Mouse (Mus musculus): Measurements from ENCODE around the gene Slc5a4b. TPM values are rescaled to one million over a fixed set of nuclear protein-coding genes. Genes with fewer than 3 reads are reported as not detected.

Slc5a4b gene
- polyA plus RNA-seq (2012): not detected in 2 replicates

DNA sequence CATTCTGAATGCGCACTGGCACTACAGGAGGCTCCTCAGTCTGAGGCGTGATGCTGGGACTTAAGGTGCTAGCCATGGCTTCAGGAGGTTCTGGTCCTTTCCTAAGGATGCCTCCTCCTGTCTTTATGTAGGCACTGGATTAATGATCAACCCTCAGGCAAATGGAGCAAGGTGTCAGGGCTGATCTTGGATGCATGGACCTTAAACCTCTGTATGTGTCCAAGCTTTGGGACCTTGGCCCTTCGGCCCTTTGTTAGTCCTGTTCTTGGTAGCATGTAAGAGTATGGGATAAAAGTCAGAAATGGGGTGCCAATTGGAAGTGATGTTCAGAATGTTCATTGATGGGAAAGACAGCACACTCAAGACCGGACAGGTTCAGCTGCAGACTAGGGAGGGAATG lies at the start of gene Slc5a4b:
Gene Slc5a4b (minus strand): TSS at position 101 of the 400 bp plus-strand sequence.
- TF ChIP-seq GATA1 (IDR thresholded peaks at IDR 0.05; ENCODE audit: low read length): no peak

DNA sequence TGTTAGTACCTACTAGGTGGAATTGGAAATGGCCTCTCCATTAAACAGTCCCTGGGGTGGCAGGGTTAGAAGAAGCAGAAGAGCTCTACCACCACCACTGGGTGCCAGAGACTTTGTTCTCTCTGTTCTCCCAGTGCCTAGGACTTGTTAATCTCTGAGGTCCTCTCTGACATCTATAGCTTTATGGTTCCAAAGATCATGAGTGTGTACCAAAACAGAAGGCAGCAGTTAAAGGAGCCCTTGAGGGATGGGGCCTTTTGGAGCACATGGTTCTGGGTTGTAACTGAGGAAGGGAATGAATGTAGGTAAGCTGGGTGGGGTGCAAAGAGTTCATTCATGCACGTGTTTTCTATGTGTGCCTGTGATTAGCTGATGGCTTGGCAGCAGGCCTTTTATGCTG lies 47.2 kb upstream of the Slc5a4b start:
- no peak for TF ChIP-seq GATA1 (IDR thresholded peaks at IDR 0.05; ENCODE audit: low read length)

DNA sequence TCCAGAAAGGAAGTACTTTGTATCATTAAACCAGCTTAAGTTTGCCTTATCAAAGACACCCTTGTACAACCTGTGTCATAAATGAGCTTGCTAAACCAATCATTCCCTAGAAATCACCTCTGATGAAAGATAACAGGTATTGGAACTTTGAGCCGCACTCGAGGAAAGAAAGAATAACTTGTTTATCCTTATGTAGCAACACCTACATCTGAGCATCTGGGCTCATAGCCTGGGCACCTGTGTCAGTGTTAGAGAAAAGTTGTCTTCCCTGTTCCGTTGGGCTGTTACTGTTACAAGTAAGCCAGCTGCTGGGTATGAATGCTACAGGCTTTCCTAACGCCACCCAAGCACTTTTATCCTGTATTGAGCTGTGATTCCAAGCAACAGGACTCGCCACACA lies 46.8 kb upstream of the Slc5a4b start:
- TF ChIP-seq GATA1 (IDR thresholded peaks at IDR 0.05; ENCODE audit: low read length): no peak

- TF ChIP-seq GATA1 (IDR thresholded peaks at IDR 0.05; ENCODE audit: low read length): no peak
Observed at GRCm38 (mm10) chr10:76155911-76156310, 45.1 kb upstream of the Slc5a4b start.

- TF ChIP-seq GATA1 (IDR thresholded peaks at IDR 0.05; ENCODE audit: low read length): no peak
Observed at GRCm38 (mm10) chr10:76147278-76147677, 36.5 kb upstream of the Slc5a4b start, which contains the start of gene Slc5a4a. Gene Slc5a4a, plus strand, starts transcription at chr10:76147451.

DNA sequence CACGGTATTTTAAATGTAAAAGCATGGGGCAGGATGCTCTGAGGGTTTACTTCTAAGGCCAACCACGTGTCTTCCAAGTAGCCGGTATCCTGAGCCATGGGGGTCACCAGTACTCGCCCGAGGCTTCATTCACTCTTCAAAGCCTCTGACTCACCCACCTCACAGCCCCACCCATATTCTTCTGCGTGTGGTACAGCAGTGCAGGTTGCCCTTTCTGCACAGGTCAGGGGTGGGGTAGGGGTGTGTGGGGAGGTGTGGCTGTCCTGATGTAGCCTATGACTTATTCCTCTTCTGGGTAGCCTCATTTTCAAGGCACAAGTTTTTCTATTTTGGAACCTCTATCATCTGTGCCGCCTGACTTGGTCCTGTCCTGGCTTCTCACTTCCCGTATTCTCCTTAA lies 36.1 kb upstream of the Slc5a4b start:
- no peak for TF ChIP-seq GATA1 (IDR thresholded peaks at IDR 0.05; ENCODE audit: low read length)

DNA sequence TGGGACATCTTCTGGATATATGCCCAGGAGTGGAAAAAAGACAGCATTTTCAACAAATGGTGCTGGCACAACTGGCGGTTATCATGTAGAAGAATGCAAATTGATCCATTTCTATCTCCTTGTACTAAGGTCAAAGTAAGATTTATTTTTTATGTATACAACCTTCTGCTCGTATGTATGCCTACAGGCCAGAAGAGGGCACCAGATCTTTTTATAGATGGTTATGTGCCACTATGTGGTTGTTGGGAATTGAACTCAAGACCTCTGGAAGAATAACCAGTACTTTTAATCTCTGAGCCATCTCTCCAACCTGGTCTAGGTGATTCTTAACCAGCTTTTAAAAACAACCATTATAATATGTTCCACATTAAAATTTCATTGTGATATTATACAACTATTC lies 25.6 kb upstream of the Slc5a4b start:
- no peak for TF ChIP-seq GATA1 (IDR thresholded peaks at IDR 0.05; ENCODE audit: low read length)

GRCm38 (mm10) chr10:76132506-76132905 lies 21.7 kb upstream of the Slc5a4b start:
- no peak for TF ChIP-seq GATA1 (IDR thresholded peaks at IDR 0.05; ENCODE audit: low read length)

DNA sequence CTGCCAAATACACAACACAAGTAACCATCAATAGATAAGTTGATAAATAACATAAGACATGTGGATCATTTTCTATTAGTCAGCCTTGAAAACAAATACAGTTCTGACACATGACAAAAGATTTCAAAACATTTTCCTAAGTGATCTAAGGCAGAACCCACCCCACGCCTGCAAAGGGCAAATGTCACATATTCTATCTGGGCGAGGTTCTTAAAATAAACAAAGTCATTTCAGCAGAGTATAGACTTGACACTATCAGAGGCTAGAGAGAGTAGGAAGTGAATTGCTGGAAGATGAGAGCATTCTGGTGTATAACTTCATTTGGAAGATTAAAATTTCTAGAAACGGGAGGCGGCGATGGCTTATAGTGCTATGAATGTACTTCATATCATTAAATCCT lies 10.7 kb upstream of the Slc5a4b start:
- no peak for TF ChIP-seq GATA1 (IDR thresholded peaks at IDR 0.05; ENCODE audit: low read length)

DNA sequence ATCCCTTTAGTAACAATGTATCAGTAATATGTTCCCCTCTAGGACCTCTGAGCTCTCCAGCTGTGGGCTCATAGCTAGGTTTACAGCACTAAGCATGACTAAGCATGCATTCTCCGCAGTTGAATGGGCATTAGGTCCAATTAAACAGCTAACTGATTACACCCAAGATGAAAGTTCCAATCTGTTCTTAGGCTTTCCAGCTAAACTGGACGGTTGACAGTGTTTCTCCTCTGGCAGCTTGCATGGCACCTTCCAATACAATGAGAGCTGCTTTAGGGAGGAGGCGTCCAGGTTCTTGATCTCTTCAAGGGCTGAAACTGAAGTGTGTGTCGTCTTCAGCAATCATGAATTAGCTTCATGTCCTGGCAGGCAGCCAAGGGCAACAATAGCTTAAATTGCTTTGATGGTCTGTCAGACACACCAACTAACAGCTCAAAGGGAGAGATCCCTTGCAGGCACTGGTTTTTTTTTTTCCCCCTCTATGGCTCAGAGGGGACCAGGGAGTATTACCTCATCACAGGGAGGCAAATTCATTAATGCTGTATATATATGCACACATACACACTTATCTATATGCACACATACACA lies 9.5 kb upstream of the Slc5a4b start:
- TF ChIP-seq GATA1 (IDR thresholded peaks at IDR 0.05; ENCODE audit: low read length): no peak

- TF ChIP-seq GATA1 (IDR thresholded peaks at IDR 0.05; ENCODE audit: low read length): no peak
Observed at GRCm38 (mm10) chr10:76118741-76119140, 8.0 kb upstream of the Slc5a4b start.

GRCm38 (mm10) chr10:76117966-76118365 lies 7.2 kb upstream of the Slc5a4b start:
- no peak for TF ChIP-seq GATA1 (IDR thresholded peaks at IDR 0.05; ENCODE audit: low read length)

GRCm38 (mm10) chr10:76097368-76097767 lies 13.4 kb downstream of the Slc5a4b start:
- no peak for TF ChIP-seq GATA1 (IDR thresholded peaks at IDR 0.05; ENCODE audit: low read length)

DNA sequence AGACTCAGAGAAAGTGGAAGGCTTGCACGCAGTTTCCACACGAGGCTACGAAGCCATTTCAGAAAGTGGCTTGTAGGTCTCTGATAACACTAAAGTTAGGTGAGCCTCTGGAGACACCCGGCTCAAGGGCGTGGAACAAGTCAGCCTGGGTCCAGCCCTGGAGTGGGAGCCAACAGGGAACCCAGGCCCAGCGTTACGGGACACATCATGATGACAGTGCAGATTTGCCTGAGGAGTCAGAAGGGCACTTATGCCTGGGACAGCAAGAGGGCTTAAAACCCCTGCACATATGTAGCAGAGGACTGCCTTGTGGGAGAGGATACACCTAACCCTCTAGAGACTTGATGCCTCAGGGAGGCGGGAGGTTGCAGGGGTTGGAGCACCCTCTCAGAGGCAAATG lies 14.2 kb downstream of the Slc5a4b start:
- TF ChIP-seq GATA1 (IDR thresholded peaks at IDR 0.05; ENCODE audit: low read length): no peak

GRCm38 (mm10) chr10:76067674-76068613 lies 42.8 kb downstream of the Slc5a4b start:
- TF ChIP-seq GATA1 (IDR thresholded peaks at IDR 0.05; ENCODE audit: low read length): no peak

- no peak for TF ChIP-seq GATA1 (IDR thresholded peaks at IDR 0.05; ENCODE audit: low read length)
Observed at GRCm38 (mm10) chr10:76062439-76062838, 48.3 kb downstream of the Slc5a4b start.

GRCm38 (mm10) chr10:76051860-76052259 lies 58.9 kb downstream of the Slc5a4b start:
- TF ChIP-seq GATA1 (IDR thresholded peaks at IDR 0.05; ENCODE audit: low read length): no peak

Data from G1E-ER4 (cell line).